Mouse (Mus musculus): ENCODE measurements around the gene Slc43a2. TPM values are rescaled to one million over a fixed set of nuclear protein-coding genes. Genes with fewer than 3 reads are reported as not detected.
A peak's percentile ranks its signal among the peaks of the same experiment; 100 is the strongest.

Gene Slc43a2
- 6.3 and 7.4 TPM in 2 replicates for polyA plus RNA-seq (2016; fragmentation: Nextera tagmentation; extraction: Ambion mirVana)

- H3K36me3 ChIP-seq, result no peaks in the 10 kb centered on the region
- peaks cover 11% of the 10 kb centered on the region for H3K4me1 ChIP-seq
- no peaks in the 10 kb centered on the region for H3K27me3 ChIP-seq
- H3K27ac ChIP-seq, result peak within 1 kb of the TSS; percentile 90
- ATAC-seq (ENCODE audit: insufficient number of reproducible peaks, insufficient read depth, low FRiP score, low TSS enrichment), result peak; percentile 95
- WGBS, result under 1% methylated on average over 62 of the region's 62 CpGs
- H3K4me3 ChIP-seq, result peak within 1 kb of the TSS; percentile 67
- peak within 1 kb of the TSS; percentile 99 for H3K4me2 ChIP-seq (replicated peaks)
- H3K9ac ChIP-seq, result peak within 1 kb of the TSS; percentile 80
- no peaks in the 10 kb centered on the region for H3K9me3 ChIP-seq
Observed at GRCm38 (mm10) chr11:75531469-75532242, at the start of gene Slc43a2. TSS of gene Slc43a2 (plus strand) at chr11:75531694.

DNA sequence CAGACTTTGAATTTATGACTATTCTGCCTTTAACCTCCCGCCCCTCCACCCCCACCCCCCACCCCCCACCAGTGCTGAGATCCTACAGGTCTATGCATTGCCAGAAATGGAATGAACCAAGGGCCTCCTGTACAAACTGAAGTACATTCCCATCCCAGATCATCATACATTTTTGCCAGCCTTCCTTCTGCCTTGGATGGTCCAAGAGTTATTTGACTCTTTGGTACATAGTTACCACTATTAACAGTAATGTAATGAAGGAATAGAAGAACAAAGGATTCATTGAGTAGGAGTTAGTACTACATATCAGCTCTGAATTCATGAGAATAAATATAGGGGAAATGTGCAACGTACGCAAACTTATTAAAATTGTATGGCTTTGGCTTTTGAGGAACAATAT lies 45.3 kb upstream of the Slc43a2 start:
- Histone ChIP-seq H3K9ac (no peak overlapping the region), H3K27ac (no peak overlapping the region), H3K27me3 (no peaks in the 10 kb centered on the region), H3K4me2 (replicated peaks) (peak overlapping the region; percentile 26; the same call in 1 of the 2 replicates), H3K4me1 (peaks cover 8% of the 10 kb centered on the region), H3K36me3 (peaks cover 19% of the 10 kb centered on the region), H3K4me3 (peak overlapping the region; percentile 88; the same call in 1 of the 2 replicates), H3K9me3 (no peaks in the 10 kb centered on the region)
- 21% methylated on average over 3 of the region's 3 CpGs for WGBS
- peak; percentile 48; the same call in 1 of the 2 replicates for ATAC-seq (ENCODE audit: insufficient number of reproducible peaks, insufficient read depth, low FRiP score, low TSS enrichment)

- under 1% methylated on average over 52 of the region's 52 CpGs for WGBS
- H3K4me2 ChIP-seq (replicated peaks), result peak within 1 kb of the TSS; percentile 98
Observed at GRCm38 (mm10) chr11:75486601-75487285, 44.8 kb upstream of the Slc43a2 start, which contains the start of gene Prpf8. TSS of gene Prpf8 (plus strand) at chr11:75486816.

GRCm38 (mm10) chr11:75487496-75487895 lies 44.0 kb upstream of the Slc43a2 start:
- no peaks in the 10 kb centered on the region for H3K27me3 ChIP-seq
- WGBS, result 27% methylated on average over 6 of the region's 6 CpGs
- H3K36me3 ChIP-seq, result peaks cover 32% of the 10 kb centered on the region
- peak overlapping the region; percentile 98 for H3K4me2 ChIP-seq (replicated peaks)
- H3K4me1 ChIP-seq, result peaks cover 8% of the 10 kb centered on the region
- H3K9me3 ChIP-seq, result no peaks in the 10 kb centered on the region
- no peak for ATAC-seq (ENCODE audit: insufficient number of reproducible peaks, insufficient read depth, low FRiP score, low TSS enrichment)
- no peak overlapping the region for H3K27ac ChIP-seq
- H3K4me3 ChIP-seq, result peak overlapping the region; percentile 88
- peak overlapping the region; percentile 92 for H3K9ac ChIP-seq

More at GRCm38 (mm10) chr11:75486601-75487285, 44.8 kb upstream of the Slc43a2 start, which contains the start of gene Prpf8:
- H3K4me1 ChIP-seq, result peaks cover 8% of the 10 kb centered on the region
- peaks cover 24% of the 10 kb centered on the region for H3K36me3 ChIP-seq
- H3K9me3 ChIP-seq, result no peaks in the 10 kb centered on the region
- peak within 1 kb of the TSS; percentile 88 for H3K4me3 ChIP-seq
- ATAC-seq (ENCODE audit: insufficient number of reproducible peaks, insufficient read depth, low FRiP score, low TSS enrichment), result peak; percentile 99
- peak within 1 kb of the TSS; percentile 92 for H3K9ac ChIP-seq
- peak within 1 kb of the TSS; percentile 69 for H3K27ac ChIP-seq
- no peaks in the 10 kb centered on the region for H3K27me3 ChIP-seq

GRCm38 (mm10) chr11:75494296-75495049 lies 37.0 kb upstream of the Slc43a2 start:
- H3K27ac ChIP-seq, result no peak overlapping the region
- no peaks in the 10 kb centered on the region for H3K27me3 ChIP-seq
- no peak overlapping the region for H3K4me3 ChIP-seq
- 96% methylated on average over 10 of the region's 10 CpGs for WGBS
- no peak overlapping the region for H3K9ac ChIP-seq
- H3K4me2 ChIP-seq (replicated peaks), result no peak overlapping the region
- no peak for ATAC-seq (ENCODE audit: insufficient number of reproducible peaks, insufficient read depth, low FRiP score, low TSS enrichment)
- no peaks in the 10 kb centered on the region for H3K9me3 ChIP-seq
- H3K36me3 ChIP-seq, result peaks cover 97% of the 10 kb centered on the region
- no peaks in the 10 kb centered on the region for H3K4me1 ChIP-seq

GRCm38 (mm10) chr11:75498126-75498525 lies 33.4 kb upstream of the Slc43a2 start:
- Histone ChIP-seq H3K27ac (no peak overlapping the region), H3K9me3 (no peaks in the 10 kb centered on the region), H3K4me1 (no peaks in the 10 kb centered on the region), H3K9ac (no peak overlapping the region), H3K4me3 (no peak overlapping the region), H3K4me2 (replicated peaks) (no peak overlapping the region), H3K36me3 (peaks cover 97% of the 10 kb centered on the region), H3K27me3 (no peaks in the 10 kb centered on the region)
- 90% methylated on average over 1 of the region's 1 CpGs for WGBS
- ATAC-seq (ENCODE audit: insufficient number of reproducible peaks, insufficient read depth, low FRiP score, low TSS enrichment), result no peak

GRCm38 (mm10) chr11:75508162-75508561 lies 23.3 kb upstream of the Slc43a2 start:
- H3K4me2 ChIP-seq (replicated peaks), result no peak overlapping the region
- WGBS, result 95% methylated on average over 4 of the region's 4 CpGs
- H3K36me3 ChIP-seq, result peaks cover 55% of the 10 kb centered on the region
- no peaks in the 10 kb centered on the region for H3K9me3 ChIP-seq
- H3K4me3 ChIP-seq, result no peak overlapping the region
- no peak for ATAC-seq (ENCODE audit: insufficient number of reproducible peaks, insufficient read depth, low FRiP score, low TSS enrichment)
- H3K27me3 ChIP-seq, result no peaks in the 10 kb centered on the region; the same call in 1 of the 2 replicates
- H3K27ac ChIP-seq, result no peak overlapping the region
- no peak overlapping the region for H3K9ac ChIP-seq
- H3K4me1 ChIP-seq, result peaks cover 15% of the 10 kb centered on the region

DNA sequence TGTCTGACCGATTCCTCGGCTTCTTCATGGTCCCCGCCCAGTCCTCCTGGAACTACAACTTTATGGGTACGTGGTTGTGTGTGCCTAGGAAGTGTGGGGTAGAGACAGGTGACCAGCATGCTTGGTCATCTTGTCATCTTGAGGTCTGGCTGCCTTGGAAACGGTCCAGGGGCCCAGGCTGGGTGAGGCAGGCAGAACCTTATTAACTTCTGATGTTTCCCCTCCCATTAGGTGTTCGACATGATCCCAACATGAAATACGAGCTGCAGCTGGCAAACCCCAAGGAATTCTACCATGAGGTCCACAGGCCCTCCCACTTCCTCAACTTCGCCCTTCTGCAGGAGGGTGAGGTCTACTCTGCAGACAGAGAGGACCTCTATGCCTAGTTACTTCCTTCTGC lies 22.6 kb upstream of the Slc43a2 start:
- H3K27me3 ChIP-seq, result no peaks in the 10 kb centered on the region; the same call in 1 of the 2 replicates
- H3K36me3 ChIP-seq, result peaks cover 48% of the 10 kb centered on the region

DNA sequence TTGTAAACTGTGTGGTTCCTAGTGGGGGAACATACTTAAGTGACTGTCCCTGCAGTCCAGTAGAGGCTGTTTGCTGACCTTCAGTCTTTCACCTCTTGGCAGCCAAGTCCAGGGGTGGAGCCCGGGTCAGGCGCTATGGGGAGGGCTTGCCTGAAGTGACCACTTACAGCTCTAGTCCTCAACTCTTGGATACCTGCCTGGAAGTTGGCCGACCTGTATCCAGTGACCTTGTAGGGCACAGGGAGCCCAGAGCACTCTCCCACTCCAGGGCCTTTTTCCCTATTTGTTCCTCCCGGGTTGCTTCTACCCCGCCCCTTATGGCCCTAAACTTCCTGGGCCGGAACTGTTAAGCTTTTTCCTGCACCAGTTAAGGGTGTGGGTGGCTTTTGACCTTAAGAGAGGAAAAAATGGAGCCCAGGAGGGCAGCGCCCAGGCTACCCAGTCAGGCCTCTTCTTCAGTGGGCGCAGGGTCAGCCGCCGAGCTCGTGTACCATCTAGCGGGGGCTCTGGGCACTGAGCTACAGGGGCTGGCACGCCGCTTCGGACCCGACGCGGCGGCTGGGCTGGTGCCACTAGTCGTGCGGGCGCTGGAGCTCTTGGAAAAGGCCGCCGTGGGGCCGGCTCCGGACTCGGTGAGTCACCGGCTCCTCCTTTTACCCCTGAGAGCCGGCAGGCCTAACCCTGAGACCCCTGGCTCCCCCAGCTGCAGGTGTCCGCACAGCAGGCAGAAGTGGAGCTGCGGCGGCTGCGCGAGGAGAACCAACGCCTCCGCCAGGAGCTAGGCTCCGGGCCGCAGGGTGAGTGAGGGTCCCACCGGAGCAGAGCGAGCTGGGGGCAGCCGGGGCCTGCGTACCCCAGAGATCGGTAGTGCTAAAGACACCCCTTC lies 21.5 kb upstream of the Slc43a2 start, which contains the start of gene Rilp:
Rilp (plus strand) TSS at position 354 of the 886 bp plus-strand sequence.
- Histone ChIP-seq H3K27me3 (no peaks in the 10 kb centered on the region; the same call in 1 of the 2 replicates), H3K9me3 (no peaks in the 10 kb centered on the region), H3K4me1 (peaks cover 15% of the 10 kb centered on the region), H3K4me3 (peak within 1 kb of the TSS; percentile 45), H3K9ac (peak within 1 kb of the TSS; percentile 56), H3K4me2 (replicated peaks) (peak within 1 kb of the TSS; percentile 83), H3K27ac (peak within 1 kb of the TSS; percentile 72), H3K36me3 (peaks cover 38% of the 10 kb centered on the region)
- WGBS, result 2% methylated on average over 43 of the region's 43 CpGs
- ATAC-seq (ENCODE audit: insufficient number of reproducible peaks, insufficient read depth, low FRiP score, low TSS enrichment), result peak; percentile 76

More for the DNA sequence above, 22.6 kb upstream of the Slc43a2 start:
- no peak overlapping the region for H3K9ac ChIP-seq
- H3K4me2 ChIP-seq (replicated peaks), result no peak overlapping the region
- no peak for ATAC-seq (ENCODE audit: insufficient number of reproducible peaks, insufficient read depth, low FRiP score, low TSS enrichment)
- H3K27ac ChIP-seq, result no peak overlapping the region
- H3K9me3 ChIP-seq, result no peaks in the 10 kb centered on the region
- no peak overlapping the region for H3K4me3 ChIP-seq
- H3K4me1 ChIP-seq, result peaks cover 15% of the 10 kb centered on the region
- 63% methylated on average over 8 of the region's 8 CpGs for WGBS

- peaks cover 39% of the 10 kb centered on the region for H3K36me3 ChIP-seq
Observed at GRCm38 (mm10) chr11:75510627-75510993, 20.9 kb upstream of the Slc43a2 start.

More at GRCm38 (mm10) chr11:75510627-75510993, 20.9 kb upstream of the Slc43a2 start:
- H3K4me3 ChIP-seq, result peak overlapping the region; percentile 45
- peak overlapping the region; percentile 83 for H3K4me2 ChIP-seq (replicated peaks)
- peak overlapping the region; percentile 56 for H3K9ac ChIP-seq
- H3K27ac ChIP-seq, result peak overlapping the region; percentile 72
- peak; percentile 78 for ATAC-seq (ENCODE audit: insufficient number of reproducible peaks, insufficient read depth, low FRiP score, low TSS enrichment)
- 1% methylated on average over 24 of the region's 24 CpGs for WGBS
- peaks cover 15% of the 10 kb centered on the region for H3K4me1 ChIP-seq
- H3K9me3 ChIP-seq, result no peaks in the 10 kb centered on the region
- H3K27me3 ChIP-seq, result no peaks in the 10 kb centered on the region; the same call in 1 of the 2 replicates

Measured in embryonic facial prominence, embryonic 12.5 days (tissue).